Mouse (Mus musculus): ENCODE data around the gene Lig3. TPM values are rescaled to one million over a fixed set of nuclear protein-coding genes. Genes with fewer than 3 reads are reported as not detected.
A peak's percentile ranks its signal among the peaks of the same experiment; 100 is the strongest.
"Not testable (repeated sequence)": the region's sequence is repeated elsewhere in the genome, so short reads cannot be mapped to it uniquely, and the experiment has no call there.

The Lig3 gene
- polyA plus RNA-seq, 1 experiment from 2014 or later: 24.8 TPM

GRCm38 (mm10) chr11:82834359-82834758 lies 53.5 kb downstream of the Lig3 start:
- H3K27me3 ChIP-seq; H3K4me2 ChIP-seq; H3K9me3 ChIP-seq; H3K4me3 ChIP-seq; H3K9ac ChIP-seq; H3K36me3 ChIP-seq; H3K27ac ChIP-seq (replicated peaks); ATAC-seq (ENCODE audit: low read depth): not testable (repeated sequence)
- WGBS: 88% methylated on average over 7 of the region's 7 CpGs
- H3K4me1 ChIP-seq (replicated peaks): peaks cover 56% of the 10 kb centered on the region

GRCm38 (mm10) chr11:82835616-82836432 lies 54.9 kb downstream of the Lig3 start:
- no peak for ATAC-seq (ENCODE audit: low read depth)

GRCm38 (mm10) chr11:82837192-82837591 lies 56.3 kb downstream of the Lig3 start:
- Histone ChIP-seq H3K27me3 (no peaks in the 10 kb centered on the region), H3K36me3 (no peaks in the 10 kb centered on the region), H3K9me3 (no peaks in the 10 kb centered on the region), H3K4me3 (no peak overlapping the region), H3K27ac (replicated peaks) (peak overlapping the region; percentile 11; the same call in 1 of the 2 replicates), H3K9ac (no peak overlapping the region), H3K4me1 (replicated peaks) (peaks cover 40% of the 10 kb centered on the region), H3K4me2 (no peak overlapping the region)
- 18% methylated on average over 7 of the region's 7 CpGs for WGBS
- no peak for ATAC-seq (ENCODE audit: low read depth)

More at GRCm38 (mm10) chr11:82835616-82836432, 54.9 kb downstream of the Lig3 start:
- Histone ChIP-seq H3K4me1 (replicated peaks) (peaks cover 53% of the 10 kb centered on the region), H3K4me2 (no peak overlapping the region), H3K9ac (no peak overlapping the region), H3K9me3 (no peaks in the 10 kb centered on the region), H3K27ac (replicated peaks) (no peak overlapping the region), H3K27me3 (no peaks in the 10 kb centered on the region), H3K36me3 (no peaks in the 10 kb centered on the region), H3K4me3 (no peak overlapping the region)
- WGBS: 52% methylated on average over 11 of the region's 11 CpGs

- Histone ChIP-seq H3K4me2 (peak overlapping the region; percentile 27), H3K36me3 (no peaks in the 10 kb centered on the region), H3K4me3 (no peak overlapping the region), H3K27me3 (no peaks in the 10 kb centered on the region), H3K4me1 (replicated peaks) (peaks cover 40% of the 10 kb centered on the region), H3K27ac (replicated peaks) (0 out of 2 replicates have a peak overlapping the region, but pooled peaks have one; percentile 2), H3K9ac (peak overlapping the region; percentile 10; the same call in 1 of the 2 replicates), H3K9me3 (no peaks in the 10 kb centered on the region)
- ATAC-seq (ENCODE audit: low read depth): no peak
- 11% methylated on average over 7 of the region's 7 CpGs for WGBS
Observed at GRCm38 (mm10) chr11:82837848-82838247, 56.9 kb downstream of the Lig3 start.

- no peaks in the 10 kb centered on the region for H3K36me3 ChIP-seq
- no peak overlapping the region; the same call in 1 of the 2 replicates for H3K27ac ChIP-seq (replicated peaks)
- H3K4me3 ChIP-seq: no peak overlapping the region
- H3K4me1 ChIP-seq (replicated peaks): peaks cover 40% of the 10 kb centered on the region
- H3K9me3 ChIP-seq: no peaks in the 10 kb centered on the region
- no peak for ATAC-seq (ENCODE audit: low read depth)
- 26% methylated on average over 5 of the region's 5 CpGs for WGBS
- H3K4me2 ChIP-seq: peak overlapping the region; percentile 27; the same call in 1 of the 2 replicates
- no peaks in the 10 kb centered on the region for H3K27me3 ChIP-seq
- no peak overlapping the region for H3K9ac ChIP-seq
Observed at GRCm38 (mm10) chr11:82838511-82838910, 57.6 kb downstream of the Lig3 start.

GRCm38 (mm10) chr11:82844771-82845414 lies 64.0 kb downstream of the Lig3 start:
- Histone ChIP-seq H3K36me3 (no peaks in the 10 kb centered on the region), H3K4me1 (replicated peaks) (peaks cover 38% of the 10 kb centered on the region), H3K27ac (replicated peaks) (0 out of 2 replicates have a peak overlapping the region, but pooled peaks have one; percentile 38), H3K4me3 (no peak overlapping the region), H3K4me2 (no peak overlapping the region), H3K9me3 (no peaks in the 10 kb centered on the region), H3K27me3 (no peaks in the 10 kb centered on the region), H3K9ac (peak overlapping the region; percentile 58)
- WGBS: 65% methylated on average over 11 of the region's 11 CpGs
- ATAC-seq (ENCODE audit: low read depth): no peak

GRCm38 (mm10) chr11:82845415-82846078 lies 64.6 kb downstream of the Lig3 start:
- peak overlapping the region; percentile 6; the same call in 1 of the 2 replicates for H3K4me3 ChIP-seq
- peaks cover 45% of the 10 kb centered on the region for H3K4me1 ChIP-seq (replicated peaks)
- peak overlapping the region; percentile 58 for H3K9ac ChIP-seq
- ATAC-seq (ENCODE audit: low read depth): peak; percentile 59; the same call in 1 of the 2 replicates
- H3K4me2 ChIP-seq: peak overlapping the region; percentile 42
- H3K27ac ChIP-seq (replicated peaks): peak overlapping the region; percentile 64
- H3K27me3 ChIP-seq: no peaks in the 10 kb centered on the region
- no peaks in the 10 kb centered on the region for H3K36me3 ChIP-seq
- no peaks in the 10 kb centered on the region for H3K9me3 ChIP-seq
- 32% methylated on average over 16 of the region's 16 CpGs for WGBS

GRCm38 (mm10) chr11:82846079-82846436 lies 65.2 kb downstream of the Lig3 start:
- Histone ChIP-seq H3K9ac (peak overlapping the region; percentile 58), H3K4me1 (replicated peaks) (peaks cover 49% of the 10 kb centered on the region), H3K27me3 (no peaks in the 10 kb centered on the region), H3K4me2 (peak overlapping the region; percentile 42), H3K27ac (replicated peaks) (peak overlapping the region; percentile 64), H3K36me3 (no peaks in the 10 kb centered on the region), H3K9me3 (no peaks in the 10 kb centered on the region), H3K4me3 (0 out of 2 replicates have a peak overlapping the region, but pooled peaks have one; percentile 6)
- no peak for ATAC-seq (ENCODE audit: low read depth)
- WGBS: 21% methylated on average over 4 of the region's 4 CpGs

GRCm38 (mm10) chr11:82846938-82847337 lies 66.0 kb downstream of the Lig3 start:
- Histone ChIP-seq H3K4me3 (no peak overlapping the region), H3K4me2 (no peak overlapping the region), H3K27ac (replicated peaks) (0 out of 2 replicates have a peak overlapping the region, but pooled peaks have one; percentile 28), H3K9me3 (no peaks in the 10 kb centered on the region), H3K27me3 (no peaks in the 10 kb centered on the region), H3K9ac (no peak overlapping the region), H3K4me1 (replicated peaks) (peaks cover 58% of the 10 kb centered on the region), H3K36me3 (no peaks in the 10 kb centered on the region)
- WGBS: 81% methylated on average over 3 of the region's 3 CpGs
- ATAC-seq (ENCODE audit: low read depth): no peak

GRCm38 (mm10) chr11:82847571-82848000 lies 66.7 kb downstream of the Lig3 start:
- ATAC-seq (ENCODE audit: low read depth): no peak
- Histone ChIP-seq H3K9ac (no peak overlapping the region), H3K27me3 (no peaks in the 10 kb centered on the region), H3K4me3 (no peak overlapping the region), H3K36me3 (no peaks in the 10 kb centered on the region), H3K4me1 (replicated peaks) (peaks cover 63% of the 10 kb centered on the region), H3K9me3 (no peaks in the 10 kb centered on the region), H3K4me2 (no peak overlapping the region), H3K27ac (replicated peaks) (peak overlapping the region; percentile 28)
- WGBS: 27% methylated on average over 6 of the region's 6 CpGs

- H3K36me3 ChIP-seq: no peaks in the 10 kb centered on the region
- ATAC-seq (ENCODE audit: low read depth): no peak
- no peak overlapping the region for H3K9ac ChIP-seq
- no peaks in the 10 kb centered on the region for H3K9me3 ChIP-seq
- peak overlapping the region; percentile 67 for H3K27ac ChIP-seq (replicated peaks)
- WGBS: 47% methylated on average over 5 of the region's 5 CpGs
- H3K4me1 ChIP-seq (replicated peaks): peaks cover 55% of the 10 kb centered on the region
- no peaks in the 10 kb centered on the region for H3K27me3 ChIP-seq
- H3K4me2 ChIP-seq: no peak overlapping the region
- no peak overlapping the region for H3K4me3 ChIP-seq
Observed at GRCm38 (mm10) chr11:82850259-82850658, 69.4 kb downstream of the Lig3 start.

- H3K27me3 ChIP-seq: no peaks in the 10 kb centered on the region
Observed at GRCm38 (mm10) chr11:82852115-82852514, 71.2 kb downstream of the Lig3 start.

More at GRCm38 (mm10) chr11:82852115-82852514, 71.2 kb downstream of the Lig3 start:
- Histone ChIP-seq H3K9ac (no peak overlapping the region), H3K9me3 (no peaks in the 10 kb centered on the region), H3K27ac (replicated peaks) (no peak overlapping the region; the same call in 1 of the 2 replicates), H3K36me3 (no peaks in the 10 kb centered on the region), H3K4me1 (replicated peaks) (peaks cover 49% of the 10 kb centered on the region), H3K4me2 (peak overlapping the region; percentile 28; the same call in 1 of the 2 replicates), H3K4me3 (no peak overlapping the region)
- no peak for ATAC-seq (ENCODE audit: low read depth)
- WGBS: 80% methylated on average over 11 of the region's 11 CpGs
